Mouse (Mus musculus): ENCODE measurements around the gene Tgm4.

GRCm38 (mm10) chr9:123060172-123060571 is 25.6 kb downstream of the Tgm4 start:
- TF ChIP-seq POLR2A (IDR thresholded peaks at IDR 0.05; ENCODE audit: borderline replicate concordance, control insufficient read depth, low read depth, low read length) (no peak), CTCF (IDR thresholded peaks at IDR 0.05; ENCODE audit: control insufficient read depth, insufficient read depth, low read length) (no peak)
